Mouse (Mus musculus): Measurements from ENCODE around the gene D630045J12Rik.

- no peak for TF ChIP-seq CTCF (IDR thresholded peaks at IDR 0.05)
- TF ChIP-seq EP300 (IDR thresholded peaks at IDR 0.05), result no peak
These were observed 104.3 kb downstream of the D630045J12Rik start for GRCm38 (mm10) chr6:38149483-38149882.

All from lung, postnatal 0 days (tissue).